ENCODE assay signal across 8 mouse cellular contexts in genomic region chr8:124397321-124398065, GRCm38 (mm10). TPM values are rescaled to one million over a fixed set of nuclear protein-coding genes. Genes with fewer than 3 reads are reported as not detected.
DNase-seq lines count a peak whose midpoint lies in the region; ATAC-seq and TF ChIP-seq lines count a peak whose summit lies in the region.

No protein-coding gene starts in this region.

- no peak for TF ChIP-seq POLR2A in brain, embryonic 14.5 days (IDR thresholded peaks at IDR 0.05; ENCODE audit: borderline replicate concordance, extremely low read depth, insufficient read depth, insufficient read length, poor library complexity, severe bottlenecking)

- no peak for ATAC-seq in megakaryocyte-erythroid progenitor cell, adult 5-6 weeks (replicated peaks; ENCODE audit: low FRiP score, low TSS enrichment, poor library complexity, severe bottlenecking)

- DNase-seq in kidney, postnatal 10 days = peak; percentile 37
- no peak for DNase-seq in kidney, adult 11 months
- peak; percentile 68 for DNase-seq in MN1 (ENCODE audit: low spot score)
- DNase-seq in brain, embryonic 14.5 days (ENCODE audit: low read depth) = peak; percentile 44
- peak; percentile 62 for DNase-seq in lung, postnatal 10 days
- DNase-seq in urinary bladder, postnatal 10 days (ENCODE audit: low spot score) = no peak
- no peak for DNase-seq in heart, adult 11 months

- no peak for TF ChIP-seq CTCF in brain, embryonic 14.5 days (IDR thresholded peaks at IDR 0.05; ENCODE audit: borderline replicate concordance, extremely low read depth, insufficient read depth, insufficient read length)

RNA-seq across cellular contexts. Expression of gene Pgbd5, which starts 42.0 kb away (rescaled TPM):
- polyA plus RNA-seq in brain, embryonic 14.5 days (2012; rRNA removed) = 32.1 and 33.4 TPM in 2 replicates
- not detected in 2 replicates for total RNA-seq in megakaryocyte-erythroid progenitor cell, adult 5-6 weeks (2014; fragmentation: Nextera tagmentation)
- not detected in 2 replicates for total RNA-seq in megakaryocyte-erythroid progenitor cell, adult 5-6 weeks (2017)

Comparison
In these comparisons a context has a peak if more than half of its experiments do, and no peak if none do; other contexts are left out.
1. DNase-seq: peak in kidney, postnatal 10 days (single experiment), MN1 (single experiment), brain, embryonic 14.5 days (single experiment) and lung, postnatal 10 days (single experiment); none in kidney, adult 11 months (single experiment), urinary bladder, postnatal 10 days (single experiment) and heart, adult 11 months (single experiment).